Mouse (Mus musculus): ENCODE data around the gene Elfn1.
"Not testable (repeated sequence)": the region's sequence is repeated elsewhere in the genome, so short reads cannot be mapped to it uniquely, and the experiment has no call there.

Gene Elfn1

GRCm38 (mm10) chr5:139977476-139977875, 69.7 kb downstream of the Elfn1 start:
- DNase-seq = no peak

- no peak for DNase-seq
Measured at GRCm38 (mm10) chr5:139978525-139979276, 71.0 kb downstream of the Elfn1 start.

GRCm38 (mm10) chr5:139979371-139979770, 71.6 kb downstream of the Elfn1 start:
- no peak for DNase-seq

DNA sequence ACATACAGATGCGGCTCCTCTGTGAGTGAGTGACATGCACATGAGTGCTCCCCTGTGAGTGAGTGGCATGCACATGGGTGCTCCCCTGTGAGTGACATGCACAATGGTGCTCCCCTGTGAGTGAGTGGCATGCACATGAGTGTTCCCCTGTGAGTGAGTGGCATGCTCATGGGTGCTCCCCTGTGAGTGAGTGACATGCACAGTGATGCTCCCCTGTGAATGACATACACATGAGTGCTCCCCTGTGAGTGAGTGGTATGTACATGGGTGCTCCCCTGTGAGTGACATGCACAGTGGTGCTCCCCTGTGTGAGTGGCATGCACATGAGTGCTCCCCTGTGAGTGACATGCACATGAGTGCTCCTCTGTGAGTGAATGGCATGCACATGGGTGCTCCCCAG, 74.2 kb downstream of the Elfn1 start:
- no peak for DNase-seq

GRCm38 (mm10) chr5:139985073-139985746, 77.5 kb downstream of the Elfn1 start:
- no peak for DNase-seq

DNA sequence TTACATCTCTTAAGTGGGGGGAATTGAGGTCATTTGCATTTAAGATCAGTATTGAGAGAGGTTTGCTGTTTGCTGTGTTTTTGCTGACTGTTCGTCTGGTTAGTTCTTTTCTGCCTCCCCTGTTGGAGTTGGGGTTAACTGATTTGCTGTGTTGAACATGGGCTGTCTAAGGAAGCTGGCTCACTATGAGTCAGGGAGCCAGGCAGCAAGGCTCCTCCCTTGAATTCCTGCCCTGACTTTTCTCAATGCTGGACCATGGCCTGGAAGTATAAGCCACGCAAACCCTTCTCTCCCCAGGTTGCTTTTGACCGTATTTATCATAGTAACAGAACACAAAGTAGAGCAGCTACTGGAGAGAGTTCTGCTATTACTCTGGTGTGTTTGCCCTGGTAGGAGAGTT, 83.8 kb downstream of the Elfn1 start:
- no peak for DNase-seq

GRCm38 (mm10) chr5:139998321-139998720, 90.6 kb downstream of the Elfn1 start:
- DNase-seq = not testable (repeated sequence)

GRCm38 (mm10) chr5:139998916-139999315, 91.2 kb downstream of the Elfn1 start:
- no peak for DNase-seq

GRCm38 (mm10) chr5:140002541-140002940, 94.8 kb downstream of the Elfn1 start:
- DNase-seq = no peak

GRCm38 (mm10) chr5:140006861-140007260, 99.1 kb downstream of the Elfn1 start:
- DNase-seq = no peak

- no peak for DNase-seq
Measured at GRCm38 (mm10) chr5:140007656-140008522, 100.1 kb downstream of the Elfn1 start.

GRCm38 (mm10) chr5:140008523-140008806, 100.7 kb downstream of the Elfn1 start:
- no peak for DNase-seq

DNA sequence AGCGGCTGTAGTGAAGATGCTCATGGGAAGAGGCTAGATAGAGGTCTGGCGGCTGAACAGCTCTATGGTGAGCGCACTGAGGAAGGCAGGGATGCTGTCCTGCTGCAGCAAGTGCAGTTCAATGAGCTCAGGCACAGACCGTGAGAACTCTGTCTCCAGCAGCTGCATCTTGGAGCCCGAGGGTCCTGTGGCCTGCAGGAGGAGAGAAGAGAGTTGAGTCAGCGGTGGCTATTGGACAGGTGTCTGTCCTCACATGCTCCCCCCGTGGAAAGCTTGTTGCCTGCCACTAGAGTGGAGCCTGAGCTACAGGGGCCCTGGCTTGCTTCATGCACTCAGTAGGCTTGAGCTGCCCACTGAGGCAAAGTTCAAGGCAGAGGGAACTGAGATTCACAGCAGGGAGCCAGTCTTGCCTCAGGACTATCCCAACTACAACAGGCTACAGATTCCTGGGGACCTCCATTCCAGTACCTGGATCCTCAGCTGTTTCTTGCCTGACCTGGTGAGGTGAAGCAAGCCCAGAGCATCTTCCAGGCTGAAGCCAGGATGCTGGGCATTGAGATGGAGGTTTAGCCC, 101.4 kb downstream of the Elfn1 start:
- no peak for DNase-seq

DNA sequence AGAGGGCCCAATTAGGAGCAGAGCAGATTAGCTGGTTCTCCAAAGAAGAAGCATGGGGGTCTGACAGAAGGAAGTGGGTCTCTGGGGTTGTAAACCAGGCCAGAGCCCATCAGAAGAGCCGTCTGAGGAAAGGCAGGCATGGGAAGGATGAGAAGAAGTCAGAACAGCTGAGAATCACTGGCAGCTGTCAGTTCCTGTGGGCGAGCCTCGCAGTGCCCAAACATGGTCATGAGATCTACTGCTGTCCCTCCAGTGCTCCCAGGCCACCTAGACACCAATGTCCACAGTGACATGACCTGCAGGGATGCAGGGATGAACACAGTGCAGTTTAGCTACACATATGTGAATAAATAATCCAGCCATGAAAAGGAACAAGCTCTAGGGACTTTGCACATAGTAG, 102.7 kb downstream of the Elfn1 start:
- DNase-seq = no peak

GRCm38 (mm10) chr5:140012286-140012967, 104.7 kb downstream of the Elfn1 start:
- DNase-seq = no peak

DNA sequence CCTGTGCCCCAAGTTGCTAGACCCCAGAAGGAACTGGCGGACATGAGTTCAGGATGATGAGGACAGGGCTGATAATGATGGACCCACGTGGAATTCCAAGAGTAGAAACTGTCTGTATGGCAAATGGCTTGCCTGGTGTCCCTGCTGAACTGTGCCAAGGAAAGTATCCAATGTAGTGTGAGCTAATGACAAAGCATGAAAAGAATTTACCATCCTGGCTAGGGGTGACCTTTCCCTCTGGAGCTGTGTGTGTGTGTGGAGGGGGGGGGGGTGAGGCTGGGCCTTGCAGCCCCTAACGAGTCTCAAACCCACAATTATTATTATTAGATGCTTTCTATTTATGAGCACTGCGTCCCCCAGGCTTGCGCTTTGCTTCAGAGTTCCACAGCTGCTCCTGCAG, 105.9 kb downstream of the Elfn1 start:
- DNase-seq = no peak

- no peak for DNase-seq
Measured at GRCm38 (mm10) chr5:140016896-140017295, 109.2 kb downstream of the Elfn1 start.

GRCm38 (mm10) chr5:140018780-140019179, 111.0 kb downstream of the Elfn1 start:
- DNase-seq = no peak

- DNase-seq = no peak
Measured at GRCm38 (mm10) chr5:140019616-140020015, 111.9 kb downstream of the Elfn1 start.

GRCm38 (mm10) chr5:140021755-140022154, 114.0 kb downstream of the Elfn1 start:
- DNase-seq = peak; percentile 44

- no peak for DNase-seq
Measured at GRCm38 (mm10) chr5:140022861-140023260, 115.1 kb downstream of the Elfn1 start.

DNA sequence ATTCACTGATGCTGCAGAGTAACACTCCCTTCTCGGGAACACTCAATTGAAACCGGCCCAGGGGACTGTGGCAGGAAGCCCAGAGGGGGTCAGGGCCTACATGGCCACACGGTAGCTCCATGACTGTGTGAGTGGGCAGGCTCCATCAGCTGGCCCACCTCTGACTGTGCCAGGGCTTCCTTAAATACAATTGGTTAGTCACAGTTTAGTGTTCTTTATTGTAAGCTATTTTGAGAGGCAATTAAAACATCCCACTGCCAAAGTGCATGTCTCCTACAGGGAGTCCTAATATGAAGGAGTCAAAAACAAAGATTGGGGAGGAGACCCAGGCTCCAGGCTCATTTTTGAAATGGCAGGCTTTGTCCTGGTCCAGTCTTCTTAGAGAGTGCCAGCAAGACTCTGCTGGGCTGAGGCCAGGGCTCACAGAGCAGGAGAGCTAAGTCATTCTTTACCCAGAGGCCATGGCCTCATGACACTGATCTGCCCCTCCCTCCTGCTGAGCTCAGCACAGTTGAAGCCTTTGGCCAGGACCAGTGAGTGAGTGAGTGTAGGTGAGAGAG, 116.3 kb downstream of the Elfn1 start:
- DNase-seq = peak; percentile 27

All from right cerebral cortex, postnatal 14 days (tissue).